Mouse (Mus musculus): ENCODE data around the gene Ralb. TPM values are rescaled to one million over a fixed set of nuclear protein-coding genes. Genes with fewer than 3 reads are reported as not detected.

The Ralb gene
- polyA plus RNA-seq, 1 experiment, result 14.0 TPM

DNA sequence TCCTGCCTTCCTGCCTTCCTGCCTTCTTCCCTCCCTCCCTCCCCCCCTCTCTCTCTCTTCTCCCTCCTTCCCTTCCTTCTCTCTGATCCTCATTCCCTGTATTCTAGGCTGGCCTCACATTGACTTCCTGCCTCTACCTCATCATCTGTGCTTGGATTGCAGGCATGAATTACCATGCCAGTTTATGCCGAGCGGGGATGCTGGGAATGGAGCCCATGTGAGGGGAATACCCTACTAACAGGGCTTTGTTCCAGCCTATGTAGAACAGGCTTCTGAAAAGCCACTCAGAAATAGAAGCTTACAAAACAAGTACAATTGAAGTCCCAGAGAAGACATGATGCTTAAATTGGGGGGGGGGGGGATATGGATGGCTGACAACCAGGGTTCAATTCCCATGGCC lies 44.5 kb downstream of the Ralb start:
- Histone ChIP-seq H3K36me3 (ENCODE audit: control insufficient read depth, insufficient read depth, low read length) (no peaks in the 10 kb centered on the region), H3K27ac (ENCODE audit: insufficient read depth, low read length) (no peak overlapping the region), H3K4me3 (ENCODE audit: extremely low read depth, insufficient read depth, insufficient read length) (no peak overlapping the region), H3K27me3 (ENCODE audit: control insufficient read depth, insufficient read depth, low read length) (no peaks in the 10 kb centered on the region), H3K4me1 (ENCODE audit: control insufficient read depth, insufficient read depth, insufficient read length) (peaks cover 4% of the 10 kb centered on the region; the same call in 1 of the 2 replicates)
- no peak for DNase-seq (ENCODE audit: low read depth in 1 of 2, low spot score in 2 of 2)
- 86% methylated on average over 2 of the region's 2 CpGs for WGBS
- TF ChIP-seq POLR2A (IDR thresholded peaks at IDR 0.05; ENCODE audit: low read depth, low read length) (no peak), CTCF (IDR thresholded peaks at IDR 0.05; ENCODE audit: extremely low read depth, insufficient read depth, insufficient read length, insufficient replicate concordance) (no peak)

DNA sequence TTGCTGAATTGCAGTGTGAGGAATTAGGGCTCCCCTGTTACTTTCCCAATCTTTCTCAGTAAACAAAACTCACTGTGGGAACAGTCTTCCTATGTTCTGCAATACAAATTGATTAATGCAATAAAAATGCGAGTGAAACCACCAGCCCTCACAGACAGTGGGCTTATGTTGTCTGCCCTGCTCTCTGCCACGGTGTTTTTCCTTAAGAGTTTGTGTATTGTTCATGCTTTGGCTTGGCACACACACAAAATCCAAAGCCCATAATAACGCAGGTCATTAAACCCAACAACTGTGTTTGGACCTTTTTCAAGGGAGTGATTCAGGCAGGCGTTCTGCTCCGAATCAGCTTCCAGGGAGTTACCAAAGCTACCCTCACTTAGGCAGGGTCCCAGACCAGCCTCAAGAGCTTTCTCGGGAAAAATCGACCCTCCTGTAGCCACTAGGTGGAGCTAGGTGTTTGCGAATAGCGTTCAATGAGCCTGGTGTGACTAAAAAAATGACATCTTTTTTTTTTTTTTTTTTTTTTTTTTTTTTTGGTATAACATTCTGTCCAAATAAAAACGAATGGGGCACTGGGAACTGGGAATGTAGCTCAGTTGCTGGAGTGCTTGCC lies 46.5 kb downstream of the Ralb start:
- TF ChIP-seq CTCF (IDR thresholded peaks at IDR 0.05; ENCODE audit: extremely low read depth, insufficient read depth, insufficient read length, insufficient replicate concordance) (peak; percentile 49; the same call in 1 of the 2 replicates), POLR2A (IDR thresholded peaks at IDR 0.05; ENCODE audit: low read depth, low read length) (no peak)
- H3K27me3 ChIP-seq (ENCODE audit: control insufficient read depth, insufficient read depth, low read length), result no peaks in the 10 kb centered on the region
- H3K36me3 ChIP-seq (ENCODE audit: control insufficient read depth, insufficient read depth, low read length), result no peaks in the 10 kb centered on the region
- DNase-seq (ENCODE audit: low read depth in 1 of 2, low spot score in 2 of 2), result peak in 1 of 2 experiments; percentile 46
- H3K4me3 ChIP-seq (ENCODE audit: extremely low read depth, insufficient read depth, insufficient read length), result no peak overlapping the region
- WGBS, result 15% methylated on average over 10 of the region's 10 CpGs
- no peak overlapping the region for H3K27ac ChIP-seq (ENCODE audit: insufficient read depth, low read length)
- peaks cover 4% of the 10 kb centered on the region; the same call in 1 of the 2 replicates for H3K4me1 ChIP-seq (ENCODE audit: control insufficient read depth, insufficient read depth, insufficient read length)

DNA sequence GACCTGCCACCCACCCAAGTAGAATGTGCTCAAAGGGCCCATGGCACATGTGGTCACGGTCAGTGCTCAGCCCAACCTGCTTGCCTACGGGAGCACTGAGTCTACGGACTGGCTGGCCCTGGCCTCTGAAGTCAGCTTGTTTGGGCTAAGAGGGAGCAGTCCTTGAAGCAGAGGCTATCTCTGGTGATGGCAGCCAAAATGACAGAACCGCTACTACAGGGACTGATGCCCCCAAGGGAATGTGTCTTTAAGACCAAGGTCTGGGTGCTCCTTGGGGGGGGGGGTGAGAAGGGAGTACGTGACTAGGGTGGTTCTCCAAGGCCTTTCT lies 47.1 kb downstream of the Ralb start:
- Histone ChIP-seq H3K27me3 (ENCODE audit: control insufficient read depth, insufficient read depth, low read length) (no peaks in the 10 kb centered on the region), H3K4me1 (ENCODE audit: control insufficient read depth, insufficient read depth, insufficient read length) (peaks cover 4% of the 10 kb centered on the region; the same call in 1 of the 2 replicates), H3K36me3 (ENCODE audit: control insufficient read depth, insufficient read depth, low read length) (no peaks in the 10 kb centered on the region), H3K27ac (ENCODE audit: insufficient read depth, low read length) (no peak overlapping the region), H3K4me3 (ENCODE audit: extremely low read depth, insufficient read depth, insufficient read length) (no peak overlapping the region; the same call in 1 of the 2 replicates)
- DNase-seq (ENCODE audit: low read depth in 1 of 2, low spot score in 2 of 2), result no peak
- TF ChIP-seq POLR2A (IDR thresholded peaks at IDR 0.05; ENCODE audit: low read depth, low read length) (no peak), CTCF (IDR thresholded peaks at IDR 0.05; ENCODE audit: extremely low read depth, insufficient read depth, insufficient read length, insufficient replicate concordance) (no peak)
- 40% methylated on average over 5 of the region's 5 CpGs for WGBS

DNA sequence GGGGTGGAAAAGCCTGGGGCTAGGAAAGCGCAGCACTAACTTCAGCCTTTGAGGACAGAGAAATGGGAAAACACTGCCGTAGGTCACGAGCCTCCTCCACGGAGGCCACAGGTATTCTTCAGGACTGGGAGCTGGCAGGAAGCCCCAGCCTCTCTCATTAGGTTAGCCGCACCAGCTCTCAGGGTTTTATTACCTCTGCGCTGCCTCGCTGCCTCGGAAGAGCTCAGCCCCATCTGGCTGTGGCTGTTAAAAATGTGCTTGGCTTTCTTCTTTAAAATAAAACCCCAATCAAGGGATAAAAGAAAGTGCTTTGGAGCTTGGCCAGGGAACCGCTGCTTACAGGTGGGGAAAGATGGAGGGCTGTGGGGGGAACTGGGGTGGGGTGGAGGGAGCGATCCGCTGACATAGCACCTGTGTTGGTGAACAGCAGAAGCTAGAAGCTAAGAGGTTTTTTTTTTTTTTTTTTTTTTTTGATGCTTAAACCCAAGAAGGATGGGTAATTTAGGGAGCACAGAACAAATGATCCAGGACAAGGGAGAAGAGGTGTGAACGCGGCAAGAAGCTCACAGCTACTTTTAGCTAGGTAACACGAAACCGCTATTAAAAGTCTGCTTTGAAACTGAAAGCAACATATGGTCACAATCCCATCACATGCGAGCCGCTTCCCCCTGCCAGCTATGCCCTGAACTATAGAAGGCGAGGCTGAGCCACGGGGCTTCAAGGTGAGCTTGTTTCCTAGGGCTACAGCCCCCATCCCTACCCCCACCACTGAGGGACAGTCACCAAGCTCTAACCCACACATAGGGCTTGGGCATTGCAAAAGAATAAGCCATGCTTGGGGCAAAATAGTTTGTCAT lies 47.7 kb downstream of the Ralb start:
- 13% methylated on average over 19 of the region's 19 CpGs for WGBS
- peaks cover 4% of the 10 kb centered on the region; the same call in 1 of the 2 replicates for H3K4me1 ChIP-seq (ENCODE audit: control insufficient read depth, insufficient read depth, insufficient read length)
- TF ChIP-seq CTCF (IDR thresholded peaks at IDR 0.05; ENCODE audit: extremely low read depth, insufficient read depth, insufficient read length, insufficient replicate concordance) (no peak), POLR2A (IDR thresholded peaks at IDR 0.05; ENCODE audit: low read depth, low read length) (no peak)
- H3K27me3 ChIP-seq (ENCODE audit: control insufficient read depth, insufficient read depth, low read length), result no peaks in the 10 kb centered on the region
- no peak for DNase-seq (ENCODE audit: low read depth in 1 of 2, low spot score in 2 of 2)
- peak overlapping the region; percentile 36; the same call in 1 of the 2 replicates for H3K4me3 ChIP-seq (ENCODE audit: extremely low read depth, insufficient read depth, insufficient read length)
- no peak overlapping the region for H3K27ac ChIP-seq (ENCODE audit: insufficient read depth, low read length)
- no peaks in the 10 kb centered on the region for H3K36me3 ChIP-seq (ENCODE audit: control insufficient read depth, insufficient read depth, low read length)

DNA sequence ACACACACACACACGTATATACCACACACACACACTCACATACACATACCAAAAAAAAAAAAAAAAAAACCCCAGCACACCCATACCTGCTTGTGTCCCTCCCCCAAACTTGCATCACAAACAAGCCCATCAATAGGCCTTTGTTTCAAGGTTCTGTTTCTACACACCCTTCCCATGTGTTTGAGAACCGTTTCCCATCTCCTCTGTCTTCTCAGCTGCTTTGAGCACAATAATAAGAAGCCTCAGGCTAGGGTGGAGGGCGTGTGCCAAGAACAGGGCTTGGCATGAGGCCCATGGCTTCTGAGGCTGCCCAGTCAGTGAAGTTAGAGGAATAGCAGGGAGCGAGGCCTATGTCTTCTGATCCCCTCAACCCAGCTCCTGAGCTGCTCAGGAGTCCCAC lies 50.9 kb downstream of the Ralb start:
- Histone ChIP-seq H3K4me3 (ENCODE audit: extremely low read depth, insufficient read depth, insufficient read length) (no peak overlapping the region), H3K27me3 (ENCODE audit: control insufficient read depth, insufficient read depth, low read length) (no peaks in the 10 kb centered on the region), H3K4me1 (ENCODE audit: control insufficient read depth, insufficient read depth, insufficient read length) (peaks cover 4% of the 10 kb centered on the region; the same call in 1 of the 2 replicates), H3K27ac (ENCODE audit: insufficient read depth, low read length) (no peak overlapping the region), H3K36me3 (ENCODE audit: control insufficient read depth, insufficient read depth, low read length) (no peaks in the 10 kb centered on the region)
- TF ChIP-seq POLR2A (IDR thresholded peaks at IDR 0.05; ENCODE audit: low read depth, low read length), result no peak
- TF ChIP-seq CTCF (IDR thresholded peaks at IDR 0.05; ENCODE audit: extremely low read depth, insufficient read depth, insufficient read length, insufficient replicate concordance), result no peak
- 73% methylated on average over 4 of the region's 4 CpGs for WGBS
- no peak for DNase-seq (ENCODE audit: low read depth in 1 of 2, low spot score in 2 of 2)

DNA sequence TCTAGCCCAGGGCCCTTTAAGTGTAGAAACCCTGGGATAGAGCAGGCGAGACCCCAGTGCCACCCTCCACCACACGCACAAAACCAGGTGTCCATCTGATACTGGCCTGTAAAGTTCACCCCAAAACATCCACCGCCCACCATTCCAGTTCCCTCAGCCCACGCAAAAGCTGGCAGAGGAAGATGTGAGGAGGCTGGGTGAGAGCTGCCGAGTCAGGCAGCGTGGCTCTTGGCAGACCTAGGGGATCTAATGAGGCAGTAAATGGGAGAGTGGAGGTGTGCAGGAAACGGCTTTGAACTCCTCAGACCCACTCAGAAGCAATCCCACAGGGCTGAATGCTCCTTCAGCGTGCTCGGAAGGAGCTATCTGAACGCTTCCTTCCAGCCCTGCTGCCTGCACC lies 53.2 kb downstream of the Ralb start:
- Histone ChIP-seq H3K4me3 (ENCODE audit: extremely low read depth, insufficient read depth, insufficient read length) (no peak overlapping the region), H3K27me3 (ENCODE audit: control insufficient read depth, insufficient read depth, low read length) (no peaks in the 10 kb centered on the region), H3K4me1 (ENCODE audit: control insufficient read depth, insufficient read depth, insufficient read length) (peaks cover under 1% of the 10 kb centered on the region; the same call in 1 of the 2 replicates), H3K27ac (ENCODE audit: insufficient read depth, low read length) (no peak overlapping the region), H3K36me3 (ENCODE audit: control insufficient read depth, insufficient read depth, low read length) (no peaks in the 10 kb centered on the region)
- DNase-seq (ENCODE audit: low read depth in 1 of 2, low spot score in 2 of 2), result no peak
- TF ChIP-seq CTCF (IDR thresholded peaks at IDR 0.05; ENCODE audit: extremely low read depth, insufficient read depth, insufficient read length, insufficient replicate concordance), result no peak
- no peak for TF ChIP-seq POLR2A (IDR thresholded peaks at IDR 0.05; ENCODE audit: low read depth, low read length)
- 81% methylated on average over 10 of the region's 10 CpGs for WGBS
